Mouse (Mus musculus) cerebellum, adult 11-12 months (tissue): Measurements from ENCODE around the gene Acsbg1.
A peak's percentile ranks its signal among the peaks of the same experiment; 100 is the strongest.
"Not testable (repeated sequence)": the region's sequence is repeated elsewhere in the genome, so short reads cannot be mapped to it uniquely, and the experiment has no call there.

Experiments used
- DNase-seq: peaks from one replicate; pipeline ENCODE4 v3.0.0; 2022

Acsbg1 gene

GRCm38 (mm10) chr9:54661605-54662377, at the start of gene Acsbg1:
TSS of gene Acsbg1 (minus strand) at chr9:54661870.
- no peak for DNase-seq

DNA sequence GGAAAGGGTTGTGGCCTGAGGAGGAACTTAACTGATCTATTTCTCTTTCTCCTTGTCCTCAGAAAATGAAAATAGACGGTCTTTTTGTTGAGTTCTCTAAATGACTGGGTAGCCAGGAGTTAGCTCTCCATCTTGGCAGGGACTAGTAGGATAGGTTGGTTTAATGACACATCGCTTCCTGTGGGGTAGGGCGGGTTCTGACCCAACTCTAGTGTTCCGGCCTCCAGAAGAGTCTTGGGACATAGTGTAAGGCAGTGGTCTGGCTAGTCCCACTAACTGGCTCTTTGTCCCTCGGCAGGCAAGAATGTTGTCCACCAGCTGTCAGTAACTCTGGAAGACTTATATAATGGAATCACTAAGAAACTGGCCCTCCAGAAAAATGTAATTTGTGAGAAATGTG, 46.4 kb upstream of the Acsbg1 start:
- DNase-seq = no peak

DNA sequence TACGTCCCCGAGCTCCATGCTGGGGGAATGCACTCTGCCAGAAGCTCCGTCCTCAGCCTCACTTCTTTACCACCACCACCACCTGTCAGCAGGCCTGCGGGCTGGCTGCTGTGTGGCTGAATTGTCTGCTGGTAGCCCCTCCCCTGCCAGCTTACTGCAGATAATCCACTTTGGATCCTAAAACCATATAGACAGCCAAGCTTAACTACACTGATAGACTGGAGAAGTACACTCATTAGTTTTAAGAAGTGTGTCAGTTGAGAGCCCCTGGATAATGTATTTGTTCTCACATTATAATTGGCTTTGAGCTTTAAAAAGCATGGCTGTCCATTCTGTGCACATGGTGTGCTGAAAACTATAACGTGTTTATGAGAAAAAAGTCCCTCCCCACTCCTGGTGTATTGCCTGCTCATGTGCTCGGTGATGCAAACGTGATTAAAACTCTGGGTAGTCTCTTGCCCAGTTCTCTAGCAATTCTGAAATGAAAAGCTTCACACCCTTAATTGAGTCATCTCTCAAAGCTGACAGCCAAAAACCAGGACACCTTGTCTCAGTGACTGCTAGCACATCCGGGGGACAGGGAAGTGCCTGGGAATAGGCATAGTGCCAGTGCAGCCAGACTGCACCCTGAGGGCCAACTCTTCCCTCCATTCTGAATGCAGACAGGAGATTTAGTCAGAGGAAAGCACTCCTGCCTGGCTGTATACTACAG, 45.8 kb upstream of the Acsbg1 start:
- DNase-seq = peak; percentile 32

- no peak for DNase-seq
Observed at GRCm38 (mm10) chr9:54705561-54705960, 43.9 kb upstream of the Acsbg1 start.

DNA sequence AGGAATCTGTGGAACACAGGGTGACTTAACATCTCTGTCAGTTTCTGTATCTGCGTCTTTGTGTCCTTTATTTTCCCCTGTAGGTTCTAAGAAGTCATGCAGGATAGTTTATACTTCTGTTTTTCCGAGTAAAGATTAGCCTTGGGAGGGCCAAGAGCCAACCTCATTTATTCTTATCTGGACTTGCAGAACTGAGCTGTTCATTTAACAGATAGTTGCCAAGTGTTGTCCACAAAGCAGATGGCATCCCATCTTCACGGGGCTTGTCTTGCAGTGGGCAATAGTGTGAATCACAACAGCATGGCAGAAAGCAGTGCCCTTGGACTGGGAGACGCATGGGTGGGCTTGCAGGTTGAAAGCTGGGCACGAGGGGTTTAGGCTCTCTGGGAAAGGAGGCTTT, 42.7 kb upstream of the Acsbg1 start:
- no peak for DNase-seq

DNA sequence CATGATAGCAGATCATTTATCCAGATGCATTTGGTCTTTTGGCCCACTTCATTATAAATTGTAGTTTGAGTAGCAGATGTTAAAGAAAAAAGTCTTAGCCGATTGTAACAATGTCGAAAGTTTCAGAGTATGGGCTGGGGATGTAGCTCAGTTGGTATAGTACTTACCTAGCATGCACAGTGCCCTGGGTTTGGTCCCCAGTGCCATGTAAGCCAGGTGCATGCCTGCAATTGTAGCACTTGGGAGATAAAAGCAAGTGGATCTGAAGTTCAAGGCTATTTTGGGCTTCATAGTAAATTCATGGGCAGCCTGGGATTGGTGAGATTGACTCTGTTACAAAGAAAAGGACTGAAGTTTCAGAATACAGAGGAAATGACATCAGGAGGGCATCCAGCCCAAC, 40.9 kb upstream of the Acsbg1 start:
- no peak for DNase-seq

GRCm38 (mm10) chr9:54700746-54701145, 39.1 kb upstream of the Acsbg1 start:
- no peak for DNase-seq

DNA sequence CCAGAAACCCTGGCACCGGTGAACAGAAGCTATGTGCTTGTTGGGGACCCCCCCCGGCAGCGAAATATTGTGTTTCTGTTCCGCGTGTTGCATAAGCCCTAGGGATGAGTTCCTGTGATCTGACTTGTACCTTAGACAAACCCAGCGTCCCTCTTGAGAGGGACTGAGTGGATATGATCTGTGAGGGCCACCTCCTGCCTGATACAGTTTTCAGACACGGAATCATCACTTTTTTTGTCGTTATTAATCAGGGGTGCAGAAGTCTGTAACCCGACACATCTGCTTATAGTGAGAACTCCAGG, 38.5 kb upstream of the Acsbg1 start:
- no peak for DNase-seq

DNA sequence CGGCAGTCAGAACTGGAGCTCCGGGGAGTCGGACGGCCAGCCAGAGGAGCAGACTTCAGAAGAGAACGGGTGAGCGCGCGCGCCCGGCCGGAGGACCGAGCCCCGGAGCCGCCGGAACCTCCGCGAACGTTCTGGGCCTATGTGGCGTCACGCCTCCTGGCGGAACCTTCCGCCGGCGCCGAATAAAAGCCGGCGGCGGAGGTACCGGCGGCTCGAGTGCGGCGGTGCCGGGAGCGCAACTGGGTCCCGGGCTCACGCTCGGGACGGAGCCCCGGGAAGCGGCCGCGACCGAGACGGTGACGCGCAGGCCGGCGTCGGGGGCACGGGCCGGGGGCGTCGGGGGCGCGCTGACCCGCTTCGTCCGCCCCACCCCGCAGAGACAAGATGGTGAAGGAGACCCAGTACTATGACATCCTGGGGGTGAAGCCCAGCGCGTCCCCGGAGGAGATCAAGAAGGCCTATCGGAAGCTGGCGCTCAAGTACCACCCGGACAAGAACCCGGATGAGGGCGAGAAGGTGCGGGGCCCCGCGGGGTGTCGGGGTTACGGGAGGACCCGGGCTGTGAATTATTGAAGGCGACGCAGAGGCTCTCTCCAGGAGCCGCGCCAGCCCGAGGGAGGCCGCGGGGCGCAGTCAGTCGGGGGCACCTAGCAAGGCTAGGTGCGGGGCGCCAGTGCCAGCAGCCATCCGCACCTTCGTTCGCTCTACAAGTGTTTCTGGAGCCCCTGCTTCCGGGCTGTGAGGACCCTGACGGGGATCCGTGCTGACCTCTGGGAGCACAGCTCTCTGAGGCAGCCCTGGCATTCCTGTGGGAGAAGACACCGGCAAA, 37.9 kb upstream of the Acsbg1 start:
- peak; percentile 81 for DNase-seq

GRCm38 (mm10) chr9:54699087-54699344, 37.3 kb upstream of the Acsbg1 start:
- no peak for DNase-seq

GRCm38 (mm10) chr9:54698318-54699086, 36.8 kb upstream of the Acsbg1 start, which contains the start of gene Dnaja4:
TSS of gene Dnaja4 (plus strand) at chr9:54698873.
- DNase-seq = no peak

- not testable (repeated sequence) for DNase-seq
Observed at GRCm38 (mm10) chr9:54691241-54691805, 29.7 kb upstream of the Acsbg1 start.

- not testable (repeated sequence) for DNase-seq
Observed at GRCm38 (mm10) chr9:54690697-54691096, 29.0 kb upstream of the Acsbg1 start.

GRCm38 (mm10) chr9:54689446-54689845, 27.8 kb upstream of the Acsbg1 start:
- no peak for DNase-seq

GRCm38 (mm10) chr9:54687246-54688236, 25.9 kb upstream of the Acsbg1 start:
- no peak for DNase-seq

- no peak for DNase-seq
Observed at GRCm38 (mm10) chr9:54683814-54684605, 22.3 kb upstream of the Acsbg1 start.

DNA sequence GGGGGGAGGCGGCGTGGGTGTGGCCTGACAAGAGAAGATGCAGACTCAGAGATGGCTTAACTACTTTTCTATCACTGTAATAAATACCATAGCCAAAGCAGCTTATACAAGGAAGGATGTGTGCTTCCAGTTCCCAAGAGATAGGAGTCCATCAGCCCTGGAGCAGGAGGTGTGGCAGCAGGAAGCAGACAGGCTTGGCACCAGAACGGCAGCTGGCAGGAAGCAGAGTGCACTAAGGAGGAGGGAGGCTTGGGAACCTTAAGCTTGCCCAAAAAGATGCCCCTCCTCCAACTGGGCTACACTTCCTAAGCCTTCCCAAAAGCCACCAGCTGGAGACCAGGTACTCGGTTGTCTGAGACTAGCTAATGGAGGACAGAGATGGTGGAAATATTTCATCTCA, 21.2 kb upstream of the Acsbg1 start:
- DNase-seq = peak; percentile 84

- DNase-seq = peak; percentile 72
Observed at GRCm38 (mm10) chr9:54676531-54676986, 14.9 kb upstream of the Acsbg1 start.

DNA sequence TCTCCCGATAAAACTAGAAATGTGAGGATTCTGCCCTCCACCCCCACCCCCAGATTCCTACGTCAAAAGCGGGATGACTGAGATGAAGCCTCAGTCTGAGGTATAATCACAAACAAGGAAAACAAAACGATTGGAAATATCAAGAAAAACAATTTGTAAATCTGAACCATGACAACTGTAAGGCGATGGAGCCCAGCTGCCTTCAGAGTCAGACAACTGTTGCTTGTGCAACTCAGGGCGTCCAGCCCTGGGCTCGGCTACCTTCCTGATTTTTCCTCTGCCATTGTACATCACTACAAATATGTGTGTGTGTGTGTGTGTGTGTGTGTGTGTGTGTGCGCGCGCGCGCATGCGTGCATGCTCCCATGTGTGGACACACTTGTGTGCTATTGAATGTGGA, 12.2 kb upstream of the Acsbg1 start:
- no peak for DNase-seq

DNA sequence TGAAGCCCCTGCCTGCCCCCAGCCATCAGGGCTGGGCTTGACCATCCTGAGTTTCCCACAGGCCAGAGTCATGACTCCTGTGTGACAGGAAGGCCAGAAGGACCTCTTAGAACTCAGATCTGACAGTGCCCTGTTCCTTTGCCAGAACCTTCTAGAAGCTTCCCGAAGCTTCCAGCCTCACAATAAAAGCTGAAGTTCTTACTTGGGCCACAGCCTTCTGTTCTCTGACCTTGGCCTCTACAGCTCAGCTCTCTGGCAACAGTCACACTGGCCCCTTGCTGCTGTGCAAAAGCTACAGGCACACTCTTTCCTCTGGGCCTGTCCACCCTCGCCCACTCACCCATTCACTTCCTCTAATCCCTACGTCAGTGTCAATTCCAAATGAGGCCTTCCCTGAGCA, 10.3 kb upstream of the Acsbg1 start:
- no peak for DNase-seq

DNA sequence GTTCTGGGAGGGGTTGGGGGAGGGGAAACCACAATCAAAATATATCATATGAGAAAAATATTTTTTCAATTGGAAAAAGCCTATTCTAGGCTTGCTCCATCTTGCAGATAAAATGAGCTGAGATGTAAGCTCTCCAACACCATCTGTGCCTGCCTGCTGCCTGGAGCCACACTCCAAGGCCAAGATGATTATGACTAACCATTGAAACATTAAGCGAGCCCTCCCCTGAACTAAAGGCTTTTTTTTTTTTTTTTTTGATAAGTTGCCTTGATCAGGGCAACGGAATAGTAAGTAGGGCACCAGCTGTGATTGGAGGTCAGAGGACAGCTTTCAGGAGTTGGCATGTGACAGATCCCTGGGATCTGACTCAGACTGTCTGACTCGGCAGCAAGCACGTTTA, 6.8 kb upstream of the Acsbg1 start:
- DNase-seq = peak; percentile 64
